Comparison of ENCODE assay signal across 16 mouse cellular contexts in genomic region chr7:94697214-94697613, GRCm38 (mm10).
"Had no signal": no experiment of that assay in that cellular context is flagged by ENCODE, and none has a peak within 500 bp of the region (broad histone marks: within the 10 kb centered on the region; RNA-seq: fewer than 3 reads in every experiment).

No protein-coding gene starts in this region.

- H3K27ac ChIP-seq: left cerebral cortex, adult 2 months; limb, embryonic 10.5 days; liver, embryonic 15.5 days; stomach, postnatal 0 days had no signal

- H3K4me1 ChIP-seq: limb, embryonic 10.5 days; liver, embryonic 15.5 days had no signal

- H3K36me3 ChIP-seq: limb, embryonic 10.5 days; liver, embryonic 15.5 days had no signal

- ATAC-seq: inflammation-experienced regulatory T-cells, adult 6 months; intestine, postnatal 0 days; lung, postnatal 0 days had no signal

- H3K27me3 ChIP-seq: liver, embryonic 15.5 days had no signal

- H3K9me3 ChIP-seq: limb, embryonic 10.5 days; liver, embryonic 15.5 days had no signal

- H3K9ac ChIP-seq: liver, embryonic 15.5 days had no signal

- H3K4me2 ChIP-seq: liver, embryonic 11.5 days; liver, embryonic 15.5 days had no signal

- H3K4me3 ChIP-seq: left cerebral cortex, adult 2 months; limb, embryonic 10.5 days; liver, embryonic 15.5 days; myocyte had no signal

- DNase-seq: kidney, adult 8-10 months; kidney, postnatal 25 days; lung, adult 2 months; lung, postnatal 36 days; right cerebral cortex, adult 18-20 months; right cerebral cortex, postnatal 25 days; thymus, postnatal 4 days had no signal
